Mouse (Mus musculus) urinary bladder, postnatal 25 days (tissue): ENCODE data around the gene Dlgap1.

Experiments
- DNase-seq: peaks from one replicate; pipeline ENCODE4 v3.0.0; 2022; ENCODE audit warnings: low spot score

Dlgap1 gene

DNA sequence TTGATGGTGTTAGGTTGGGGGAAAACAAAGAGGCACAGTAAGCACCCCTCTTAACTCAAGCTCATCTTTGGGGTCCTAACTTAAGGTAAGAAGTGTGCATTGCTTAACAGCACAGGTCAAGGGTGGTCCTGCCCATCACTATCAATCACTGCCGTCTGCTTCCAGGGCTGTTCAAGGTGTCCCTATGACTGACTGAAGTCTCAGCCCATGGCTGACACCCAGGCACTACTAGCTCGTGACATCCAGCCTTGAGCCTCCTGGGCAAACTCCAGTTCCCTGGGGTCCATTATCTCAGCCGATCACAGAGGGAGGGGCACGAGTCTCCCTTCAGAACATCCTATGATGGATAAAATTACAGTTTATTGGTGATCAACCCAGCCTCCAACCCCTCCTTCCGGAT, 897.2 kb downstream of the Dlgap1 start:
- no peak for DNase-seq

DNA sequence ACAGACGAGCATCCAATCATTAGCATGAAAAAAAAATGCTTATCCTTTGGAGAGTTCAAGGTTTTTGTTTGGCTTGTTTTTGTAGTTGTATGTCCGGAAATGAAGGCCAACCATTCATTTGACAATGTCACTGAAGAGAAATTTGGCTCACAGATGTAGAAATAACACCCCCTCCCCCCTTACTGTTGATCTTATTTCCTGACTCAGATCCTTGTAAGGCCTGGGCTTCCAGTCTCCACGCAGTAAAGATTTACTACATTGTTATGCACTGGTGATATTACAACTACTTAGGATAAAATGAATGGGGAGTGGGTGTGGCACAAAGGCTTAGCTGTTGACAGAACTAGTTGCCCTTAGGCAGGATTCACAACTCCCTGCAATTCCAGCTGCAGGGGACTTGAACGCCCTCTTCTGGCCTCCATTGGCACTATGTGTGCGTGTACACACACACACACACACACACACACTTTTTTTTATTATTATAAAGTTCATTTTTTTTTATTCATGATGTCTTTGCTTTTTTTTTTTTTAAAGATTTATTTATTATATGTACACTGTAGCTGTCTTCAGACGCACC, 897.8 kb downstream of the Dlgap1 start:
- no peak for DNase-seq

DNA sequence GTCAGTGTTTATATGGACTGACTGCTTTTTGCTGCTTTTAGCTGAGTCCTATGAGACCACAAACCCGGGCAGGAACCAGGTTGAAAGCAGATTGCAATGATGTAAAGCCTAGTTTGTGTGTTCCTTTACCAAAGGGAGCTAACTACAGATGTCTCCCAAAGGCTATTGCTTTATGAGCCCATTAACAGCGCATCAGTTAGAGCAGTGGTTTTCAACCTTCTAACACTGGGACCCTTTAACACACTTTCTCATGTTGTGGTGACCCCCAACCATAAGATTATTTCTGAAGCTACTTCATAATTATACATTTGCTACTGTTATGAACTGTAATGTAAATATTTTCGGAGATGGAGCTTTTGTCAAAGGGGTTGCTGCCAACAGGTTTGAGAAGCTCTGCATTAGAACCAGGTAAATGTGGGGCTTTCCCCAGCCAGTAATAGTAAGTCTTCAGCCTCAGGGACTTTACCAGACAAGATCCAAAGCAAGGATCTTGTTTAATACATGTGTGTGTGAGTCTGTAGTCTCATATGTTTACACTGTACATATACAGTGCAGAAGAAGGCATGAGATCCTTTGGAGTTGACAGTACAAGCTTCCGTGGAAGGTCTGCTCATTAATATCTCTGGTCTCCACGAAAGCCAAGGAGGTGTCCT, 899.8 kb downstream of the Dlgap1 start:
- DNase-seq: no peak

DNA sequence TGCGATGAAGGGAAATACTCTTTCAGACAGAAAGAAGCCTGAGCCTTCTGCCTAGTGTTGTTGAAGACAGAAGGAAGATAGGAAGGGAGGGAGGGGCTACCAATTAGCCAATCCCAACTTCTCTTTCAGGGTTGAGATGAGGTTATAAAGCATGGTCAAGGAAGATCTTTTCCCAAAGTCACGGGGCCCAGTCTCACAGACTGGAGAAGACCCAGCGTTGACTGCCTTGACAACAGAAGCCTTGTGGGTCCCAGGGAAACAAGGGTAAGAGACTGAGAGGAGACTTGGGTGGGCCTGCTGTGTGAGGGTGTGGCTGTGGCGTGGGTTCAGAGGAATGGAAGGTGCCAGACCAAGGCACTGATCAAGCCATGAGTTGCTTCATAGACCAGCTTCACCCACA, 901.7 kb downstream of the Dlgap1 start:
- no peak for DNase-seq
